Mouse (Mus musculus): ENCODE data around the gene Cd302.

GRCm38 (mm10) chr2:60322031-60322726 is 37.9 kb upstream of the Cd302 start:
- TF ChIP-seq CTCF (conservative IDR thresholded peaks at IDR 0.05 in 1 of 2, IDR thresholded peaks at IDR 0.05 in 1 of 2; ENCODE audit: low read depth in 2 of 2, low read length in 2 of 2) (no peak), HCFC1 (IDR thresholded peaks at IDR 0.05; ENCODE audit: low read depth, low read length) (no peak), POLR2A (IDR thresholded peaks at IDR 0.05; ENCODE audit: low read depth, low read length) (no peak)

Measured in CH12.LX (cell line).